Mouse (Mus musculus): Measurements from ENCODE around the gene Gm49383. TPM values are rescaled to one million over a fixed set of nuclear protein-coding genes. Genes with fewer than 3 reads are reported as not detected.
"Not testable (repeated sequence)": the region's sequence is repeated elsewhere in the genome, so short reads cannot be mapped to it uniquely, and the experiment has no call there.

The Gm49383 gene
- polyA plus RNA-seq, 1 experiment: not detected

GRCm38 (mm10) chr12:69185371-69185770 is 11.5 kb downstream of the Gm49383 start:
- peaks cover 7% of the 10 kb centered on the region; the same call in 1 of the 2 replicates for H3K4me1 ChIP-seq (ENCODE audit: control insufficient read depth, insufficient read depth, insufficient read length, low read length)
- peak overlapping the region; percentile 74 for H3K4me3 ChIP-seq (ENCODE audit: insufficient read depth, low read depth, low read length)
- H3K27ac ChIP-seq (replicated peaks; ENCODE audit: low read depth, low read length): no peak overlapping the region

- H3K27ac ChIP-seq (replicated peaks; ENCODE audit: low read depth, low read length): peak overlapping the region; percentile 69
- peak overlapping the region; percentile 74 for H3K4me3 ChIP-seq (ENCODE audit: insufficient read depth, low read depth, low read length)
- H3K4me1 ChIP-seq (ENCODE audit: control insufficient read depth, insufficient read depth, insufficient read length, low read length): peaks cover 7% of the 10 kb centered on the region; the same call in 1 of the 2 replicates
Measured at GRCm38 (mm10) chr12:69184342-69185295, 12.3 kb downstream of the Gm49383 start.

- H3K4me1 ChIP-seq (ENCODE audit: control insufficient read depth, insufficient read depth, insufficient read length, low read length): peaks cover 7% of the 10 kb centered on the region; the same call in 1 of the 2 replicates
- H3K27ac ChIP-seq (replicated peaks; ENCODE audit: low read depth, low read length): peak within 1 kb of the TSS; percentile 76
- peak within 1 kb of the TSS; percentile 84 for H3K4me3 ChIP-seq (ENCODE audit: insufficient read depth, low read depth, low read length)
Measured at GRCm38 (mm10) chr12:69183583-69184308, 13.2 kb downstream of the Gm49383 start, which contains the start of the genes Rpl36al and Mgat2. TSS of gene Rpl36al (minus strand) at chr12:69184083. TSS of gene Mgat2 (plus strand) at chr12:69184157.

- no peak overlapping the region for H3K4me3 ChIP-seq (ENCODE audit: insufficient read depth, low read depth, low read length)
- no peak overlapping the region for H3K27ac ChIP-seq (replicated peaks; ENCODE audit: low read depth, low read length)
- peaks cover 3% of the 10 kb centered on the region; the same call in 1 of the 2 replicates for H3K4me1 ChIP-seq (ENCODE audit: control insufficient read depth, insufficient read depth, insufficient read length, low read length)
Measured at GRCm38 (mm10) chr12:69181800-69182199, 15.1 kb downstream of the Gm49383 start.

GRCm38 (mm10) chr12:69179371-69179770 is 17.5 kb downstream of the Gm49383 start:
- H3K27ac ChIP-seq (replicated peaks; ENCODE audit: low read depth, low read length): no peak overlapping the region
- H3K4me1 ChIP-seq (ENCODE audit: control insufficient read depth, insufficient read depth, insufficient read length, low read length): peaks cover 3% of the 10 kb centered on the region; the same call in 1 of the 2 replicates
- H3K4me3 ChIP-seq (ENCODE audit: insufficient read depth, low read depth, low read length): no peak overlapping the region

- H3K4me3 ChIP-seq (ENCODE audit: insufficient read depth, low read depth, low read length): no peak overlapping the region
- no peaks in the 10 kb centered on the region for H3K4me1 ChIP-seq (ENCODE audit: control insufficient read depth, insufficient read depth, insufficient read length, low read length)
- H3K27ac ChIP-seq (replicated peaks; ENCODE audit: low read depth, low read length): no peak overlapping the region
Measured at GRCm38 (mm10) chr12:69177526-69177925, 19.4 kb downstream of the Gm49383 start.

GRCm38 (mm10) chr12:69175975-69176374 is 20.9 kb downstream of the Gm49383 start:
- H3K27ac ChIP-seq (replicated peaks; ENCODE audit: low read depth, low read length): no peak overlapping the region
- no peaks in the 10 kb centered on the region for H3K4me1 ChIP-seq (ENCODE audit: control insufficient read depth, insufficient read depth, insufficient read length, low read length)
- no peak overlapping the region for H3K4me3 ChIP-seq (ENCODE audit: insufficient read depth, low read depth, low read length)

- no peak overlapping the region for H3K27ac ChIP-seq (replicated peaks; ENCODE audit: low read depth, low read length)
- H3K4me1 ChIP-seq (ENCODE audit: control insufficient read depth, insufficient read depth, insufficient read length, low read length): 0 out of 2 replicates have a peak, but pooled peaks cover 3% of the 10 kb centered on the region
- no peak overlapping the region for H3K4me3 ChIP-seq (ENCODE audit: insufficient read depth, low read depth, low read length)
Measured at GRCm38 (mm10) chr12:69171307-69171706, 25.6 kb downstream of the Gm49383 start.

- Histone ChIP-seq H3K4me3 (ENCODE audit: insufficient read depth, low read depth, low read length) (peak within 1 kb of the TSS; percentile 65), H3K4me1 (ENCODE audit: control insufficient read depth, insufficient read depth, insufficient read length, low read length) (0 out of 2 replicates have a peak, but pooled peaks cover 3% of the 10 kb centered on the region), H3K27ac (replicated peaks; ENCODE audit: low read depth, low read length) (peak within 1 kb of the TSS; percentile 89)
Measured at GRCm38 (mm10) chr12:69168461-69169106, 28.3 kb downstream of the Gm49383 start, which contains the start of gene Lrr1. TSS of gene Lrr1 (plus strand) at chr12:69168814.

GRCm38 (mm10) chr12:69167656-69168460 is 29.0 kb downstream of the Gm49383 start:
- H3K4me1 ChIP-seq (ENCODE audit: control insufficient read depth, insufficient read depth, insufficient read length, low read length): 0 out of 2 replicates have a peak, but pooled peaks cover 3% of the 10 kb centered on the region
- H3K27ac ChIP-seq (replicated peaks; ENCODE audit: low read depth, low read length): no peak overlapping the region
- peak overlapping the region; percentile 65 for H3K4me3 ChIP-seq (ENCODE audit: insufficient read depth, low read depth, low read length)

GRCm38 (mm10) chr12:69166861-69167581 is 29.9 kb downstream of the Gm49383 start:
- H3K4me1 ChIP-seq (ENCODE audit: control insufficient read depth, insufficient read depth, insufficient read length, low read length); H3K4me3 ChIP-seq (ENCODE audit: insufficient read depth, low read depth, low read length); H3K27ac ChIP-seq (replicated peaks; ENCODE audit: low read depth, low read length): not testable (repeated sequence)

- Histone ChIP-seq H3K4me3 (ENCODE audit: insufficient read depth, low read depth, low read length) (no peak overlapping the region), H3K27ac (replicated peaks; ENCODE audit: low read depth, low read length) (no peak overlapping the region), H3K4me1 (ENCODE audit: control insufficient read depth, insufficient read depth, insufficient read length, low read length) (0 out of 2 replicates have a peak, but pooled peaks cover 3% of the 10 kb centered on the region)
Measured at GRCm38 (mm10) chr12:69164904-69165303, 32.0 kb downstream of the Gm49383 start.

GRCm38 (mm10) chr12:69163586-69163985 is 33.3 kb downstream of the Gm49383 start:
- not testable (repeated sequence) for H3K4me1 ChIP-seq (ENCODE audit: control insufficient read depth, insufficient read depth, insufficient read length, low read length); H3K4me3 ChIP-seq (ENCODE audit: insufficient read depth, low read depth, low read length); H3K27ac ChIP-seq (replicated peaks; ENCODE audit: low read depth, low read length)

Measured in brown adipose tissue, adult 24 weeks (tissue).